Mouse (Mus musculus) heart, embryonic 16.5 days (tissue): ENCODE data around the gene Lyve1. TPM values are rescaled to one million over a fixed set of nuclear protein-coding genes. Genes with fewer than 3 reads are reported as not detected.
"Not testable (repeated sequence)": the region's sequence is repeated elsewhere in the genome, so short reads cannot be mapped to it uniquely, and the experiment has no call there.

ENCODE experiments used
- ATAC-seq: fragments of 200-750 bp; cut with Nextera tagmentation; replicated peaks from 2 replicates; pipeline ENCODE4 v1.8.0; 2017; ENCODE audit warnings: moderate number of reproducible peaks; ENCODE audit not compliant: insufficient read depth, low FRiP score; ENCODE audit errors: extremely low read depth
- H3K27ac ChIP-seq: fragments of 300-500 bp; sonication (generic); 2 replicates; pipeline ENCODE4 v1.5.1; 2014; ENCODE audit warnings: mild to moderate bottlenecking, low read length, control low read depth, moderate library complexity
- H3K27me3 ChIP-seq: fragments of 300-500 bp; sonication (generic); 2 replicates; pipeline ENCODE4 v1.6.1; 2014; ENCODE audit warnings: low read length, mixed read lengths; ENCODE audit not compliant: control insufficient read depth, insufficient read depth
- H3K36me3 ChIP-seq: fragments of 300-500 bp; sonication (generic); 2 replicates; pipeline ENCODE4 v1.6.1; 2014; ENCODE audit not compliant: control insufficient read depth, insufficient read depth
- H3K4me1 ChIP-seq: fragments of 300-500 bp; sonication (generic); 2 replicates; pipeline ENCODE4 v1.6.1; 2014; ENCODE audit warnings: low read length, mixed read lengths; ENCODE audit not compliant: control insufficient read depth, insufficient read depth
- H3K4me2 ChIP-seq: fragments of 300-500 bp; sonication (generic); 2 replicates; pipeline ENCODE4 v1.6.1; 2014; ENCODE audit warnings: low read depth, mild to moderate bottlenecking, control low read depth, low read length
- H3K4me3 ChIP-seq: fragments of 300-500 bp; sonication (generic); 2 replicates; pipeline ENCODE4 v1.5.1; 2014; ENCODE audit warnings: mild to moderate bottlenecking, control low read depth, low read length
- H3K9ac ChIP-seq: fragments of 300-500 bp; sonication (generic); 2 replicates; pipeline ENCODE4 v1.6.1; 2014; ENCODE audit warnings: low read length, control low read depth
- H3K9me3 ChIP-seq: fragments of 300-500 bp; sonication (generic); replicated peaks from 2 replicates; pipeline ENCODE4 v1.6.1; 2016; ENCODE audit warnings: low read length; ENCODE audit not compliant: control insufficient read depth
- whole genome bisulfite sequencing: fragments of 180-500 bp; shearing (Covaris S2); extraction: QIAGEN DNeasy Blood & Tissue Kit; methylation state at CpG from one replicate; pipeline ENCODE4 v1.1.7; 2014; 5-methylcytosine and 5-hydroxymethylcytosine counted together
- polyA plus RNA-seq: library from polyadenylated mRNA; unstranded; fragments of >200 nt; fragmentation: Nextera tagmentation; extraction: Ambion mirVana; gene quantifications from 2 replicates; pipeline ENCODE4 v1.2.1, GENCODE M21; 2015

Gene Lyve1
- polyA plus RNA-seq = 13.1 and 14.0 TPM in 2 replicates

- no peaks in the 10 kb centered on the region for H3K36me3 ChIP-seq
- no peaks in the 10 kb centered on the region for H3K27me3 ChIP-seq
- H3K27ac ChIP-seq = no peak within 1 kb of the TSS
- H3K4me3 ChIP-seq = no peak within 1 kb of the TSS; the same call in 1 of the 2 replicates
- H3K9me3 ChIP-seq = no peaks in the 10 kb centered on the region
- peaks cover 10% of the 10 kb centered on the region for H3K4me1 ChIP-seq
- H3K9ac ChIP-seq = no peak within 1 kb of the TSS
- WGBS = 73% methylated on average over 12 of the region's 12 CpGs
- H3K4me2 ChIP-seq = no peak within 1 kb of the TSS
- ATAC-seq = no peak
Observed at GRCm38 (mm10) chr7:110862751-110863289, at the start of gene Lyve1. Gene Lyve1 (minus strand): TSS chr7:110863239.

GRCm38 (mm10) chr7:110908209-110909144 lies 45.4 kb upstream of the Lyve1 start:
- WGBS = 69% methylated on average over 8 of the region's 8 CpGs
- Histone ChIP-seq H3K4me3 (no peak overlapping the region), H3K27ac (no peak overlapping the region), H3K9ac (no peak overlapping the region), H3K4me1 (peaks cover 12% of the 10 kb centered on the region), H3K36me3 (no peaks in the 10 kb centered on the region), H3K9me3 (no peaks in the 10 kb centered on the region), H3K4me2 (no peak overlapping the region), H3K27me3 (no peaks in the 10 kb centered on the region)
- no peak for ATAC-seq

GRCm38 (mm10) chr7:110906566-110906965 lies 43.5 kb upstream of the Lyve1 start:
- Histone ChIP-seq H3K27ac (no peak overlapping the region), H3K4me2 (no peak overlapping the region), H3K36me3 (no peaks in the 10 kb centered on the region), H3K4me3 (no peak overlapping the region), H3K9ac (no peak overlapping the region), H3K9me3 (no peaks in the 10 kb centered on the region), H3K27me3 (no peaks in the 10 kb centered on the region), H3K4me1 (peaks cover 20% of the 10 kb centered on the region)
- 84% methylated on average over 2 of the region's 2 CpGs for WGBS
- ATAC-seq = no peak

GRCm38 (mm10) chr7:110903226-110903625 lies 40.2 kb upstream of the Lyve1 start:
- H3K4me2 ChIP-seq = peak overlapping the region; percentile 30; the same call in 1 of the 2 replicates
- no peak overlapping the region for H3K4me3 ChIP-seq
- no peak overlapping the region for H3K9ac ChIP-seq
- H3K4me1 ChIP-seq = peaks cover 20% of the 10 kb centered on the region
- no peaks in the 10 kb centered on the region for H3K36me3 ChIP-seq
- H3K27me3 ChIP-seq = no peaks in the 10 kb centered on the region
- peak overlapping the region; percentile 87 for H3K27ac ChIP-seq
- no peaks in the 10 kb centered on the region for H3K9me3 ChIP-seq
- 26% methylated on average over 7 of the region's 7 CpGs for WGBS
- ATAC-seq = peak; percentile 90

GRCm38 (mm10) chr7:110897202-110897601 lies 34.2 kb upstream of the Lyve1 start:
- no peak overlapping the region for H3K4me3 ChIP-seq
- ATAC-seq = no peak
- no peak overlapping the region for H3K9ac ChIP-seq
- no peaks in the 10 kb centered on the region for H3K4me1 ChIP-seq
- no peaks in the 10 kb centered on the region for H3K9me3 ChIP-seq
- H3K36me3 ChIP-seq = no peaks in the 10 kb centered on the region
- WGBS = 87% methylated on average over 8 of the region's 8 CpGs
- no peak overlapping the region for H3K4me2 ChIP-seq
- H3K27ac ChIP-seq = no peak overlapping the region
- no peaks in the 10 kb centered on the region for H3K27me3 ChIP-seq

GRCm38 (mm10) chr7:110896453-110896852 lies 33.4 kb upstream of the Lyve1 start:
- no peak for ATAC-seq
- Histone ChIP-seq H3K27me3 (no peaks in the 10 kb centered on the region), H3K4me2 (no peak overlapping the region), H3K27ac (no peak overlapping the region), H3K4me3 (no peak overlapping the region), H3K9ac (no peak overlapping the region), H3K36me3 (no peaks in the 10 kb centered on the region), H3K4me1 (0 out of 2 replicates have a peak, but pooled peaks cover under 1% of the 10 kb centered on the region), H3K9me3 (no peaks in the 10 kb centered on the region)
- WGBS = 93% methylated on average over 7 of the region's 7 CpGs

GRCm38 (mm10) chr7:110895772-110896171 lies 32.7 kb upstream of the Lyve1 start:
- H3K9ac ChIP-seq, H3K4me1 ChIP-seq, H3K27me3 ChIP-seq, ATAC-seq, H3K9me3 ChIP-seq, H3K4me3 ChIP-seq, H3K36me3 ChIP-seq, H3K27ac ChIP-seq, H3K4me2 ChIP-seq: not testable (repeated sequence)
- 74% methylated on average over 10 of the region's 10 CpGs for WGBS

- no peaks in the 10 kb centered on the region for H3K36me3 ChIP-seq
- no peak overlapping the region for H3K4me3 ChIP-seq
- H3K4me1 ChIP-seq = 0 out of 2 replicates have a peak, but pooled peaks cover 2% of the 10 kb centered on the region
- no peaks in the 10 kb centered on the region for H3K9me3 ChIP-seq
- WGBS = 91% methylated on average over 9 of the region's 9 CpGs
- no peak overlapping the region for H3K9ac ChIP-seq
- no peak overlapping the region for H3K4me2 ChIP-seq
- ATAC-seq = no peak
- H3K27ac ChIP-seq = no peak overlapping the region
- H3K27me3 ChIP-seq = no peaks in the 10 kb centered on the region
Observed at GRCm38 (mm10) chr7:110894673-110895072, 31.6 kb upstream of the Lyve1 start.
